Mouse (Mus musculus): ENCODE data around the gene Parp12. TPM values are rescaled to one million over a fixed set of nuclear protein-coding genes. Genes with fewer than 3 reads are reported as not detected.

Parp12 gene
- total RNA-seq, 1 experiment = 9.5 TPM

DNA sequence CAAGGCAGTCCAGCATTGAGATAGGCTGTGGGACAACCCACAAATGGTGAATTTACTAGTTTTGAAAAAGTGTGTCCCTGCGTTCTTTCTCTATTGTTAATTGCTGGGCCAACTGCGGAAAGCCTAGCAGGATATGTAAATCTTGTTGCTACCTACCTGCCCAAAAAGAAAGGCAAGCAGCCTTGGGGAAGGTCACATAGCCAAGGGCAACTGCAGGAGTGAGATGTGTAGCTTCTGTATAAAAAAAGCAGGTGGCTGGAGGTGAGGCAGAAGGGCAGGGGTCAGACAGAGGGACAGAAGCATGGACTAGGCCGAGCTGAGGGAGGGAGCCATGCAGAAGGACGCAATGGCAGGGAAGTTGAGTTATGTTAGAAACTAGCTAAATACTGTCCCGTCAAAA lies 14.4 kb upstream of the Parp12 start:
- in situ Hi-C loops (cut with MboI; ENCODE audit: low sequenced_read_pairs in 2 of 2, unreplicated experiment in 2 of 2) = no loop called here
- peaks cover 12 to 17% of the 10 kb centered on the region in 2 experiments for H3K4me1 ChIP-seq (ENCODE audit: control insufficient read depth in 2 of 2, insufficient read depth in 2 of 2, low read length in 2 of 2, poor library complexity in 1 of 2)
- no peaks in the 10 kb centered on the region for H3K9me3 ChIP-seq (ENCODE audit: control insufficient read depth, insufficient read depth, low read depth, low read length)
- TF ChIP-seq ZNF384 (IDR thresholded peaks at IDR 0.05; ENCODE audit: low read depth, low read length) (no peak), MAFK (IDR thresholded peaks at IDR 0.05; ENCODE audit: insufficient read depth, low read depth, low read length) (no peak), CHD2 (IDR thresholded peaks at IDR 0.05; ENCODE audit: low read depth, low read length) (no peak), HCFC1 (IDR thresholded peaks at IDR 0.05; ENCODE audit: borderline replicate concordance, insufficient read depth, low read length) (no peak), ZC3H11A (IDR thresholded peaks at IDR 0.05; ENCODE audit: borderline replicate concordance, low read depth, low read length) (no peak)
- peak overlapping the region; percentile 44; the same call in 1 of the 2 replicates for H3K9ac ChIP-seq (ENCODE audit: insufficient read depth, low read depth, low read length, poor library complexity, severe bottlenecking)
- peak overlapping the region; percentile 94 for H3K27ac ChIP-seq (ENCODE audit: insufficient read depth, low read depth, low read length, poor library complexity, severe bottlenecking)
- peak; percentile 33 for DNase-seq (ENCODE audit: low read depth, low spot score)
- H3K36me3 ChIP-seq (ENCODE audit: control insufficient read depth, insufficient read depth, low read length, poor library complexity, severe bottlenecking) = peaks cover 2% of the 10 kb centered on the region; the same call in 1 of the 2 replicates
- no peak overlapping the region for H3K4me3 ChIP-seq (ENCODE audit: insufficient read depth in 1 of 2, low read depth in 1 of 2, low read length in 2 of 2, poor library complexity in 1 of 2, severe bottlenecking in 1 of 2)

DNA sequence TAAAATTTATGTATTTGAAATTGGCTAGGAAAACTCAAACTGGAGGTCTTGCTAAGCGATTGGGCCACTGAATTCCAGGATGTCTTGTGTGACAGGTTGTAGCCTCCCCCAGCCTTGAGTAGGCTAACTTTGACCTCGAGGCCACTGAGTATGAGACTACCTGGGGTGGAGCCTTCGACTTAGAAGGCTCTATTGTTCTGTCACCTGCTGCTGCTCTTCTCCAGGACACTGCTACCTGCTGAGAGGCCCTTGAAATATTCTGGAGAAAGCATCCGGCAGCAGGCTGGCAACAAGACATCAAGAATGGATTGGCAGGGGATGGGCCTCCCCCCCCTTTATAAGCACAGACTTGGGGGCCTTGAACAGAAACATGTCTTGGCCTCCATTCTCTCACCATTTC lies 13.3 kb upstream of the Parp12 start:
- DNase-seq (ENCODE audit: low read depth, low spot score) = no peak
- Histone ChIP-seq H3K9me3 (ENCODE audit: control insufficient read depth, insufficient read depth, low read depth, low read length) (no peaks in the 10 kb centered on the region), H3K4me1 (ENCODE audit: control insufficient read depth in 2 of 2, insufficient read depth in 2 of 2, low read length in 2 of 2, poor library complexity in 1 of 2) (peaks cover 12 to 17% of the 10 kb centered on the region in 2 experiments), H3K27ac (ENCODE audit: insufficient read depth, low read depth, low read length, poor library complexity, severe bottlenecking) (peak overlapping the region; percentile 82; the same call in 1 of the 2 replicates), H3K9ac (ENCODE audit: insufficient read depth, low read depth, low read length, poor library complexity, severe bottlenecking) (no peak overlapping the region), H3K36me3 (ENCODE audit: control insufficient read depth, insufficient read depth, low read length, poor library complexity, severe bottlenecking) (peaks cover 2% of the 10 kb centered on the region; the same call in 1 of the 2 replicates), H3K4me3 (ENCODE audit: insufficient read depth in 1 of 2, low read depth in 1 of 2, low read length in 2 of 2, poor library complexity in 1 of 2, severe bottlenecking in 1 of 2) (no peak overlapping the region)
- no peak for TF ChIP-seq HCFC1 (IDR thresholded peaks at IDR 0.05; ENCODE audit: borderline replicate concordance, insufficient read depth, low read length)
- no peak; the same call in 1 of the 2 replicates for TF ChIP-seq CHD2 (IDR thresholded peaks at IDR 0.05; ENCODE audit: low read depth, low read length)
- in situ Hi-C loops (cut with MboI; ENCODE audit: low sequenced_read_pairs in 2 of 2, unreplicated experiment in 2 of 2) = no loop called here

DNA sequence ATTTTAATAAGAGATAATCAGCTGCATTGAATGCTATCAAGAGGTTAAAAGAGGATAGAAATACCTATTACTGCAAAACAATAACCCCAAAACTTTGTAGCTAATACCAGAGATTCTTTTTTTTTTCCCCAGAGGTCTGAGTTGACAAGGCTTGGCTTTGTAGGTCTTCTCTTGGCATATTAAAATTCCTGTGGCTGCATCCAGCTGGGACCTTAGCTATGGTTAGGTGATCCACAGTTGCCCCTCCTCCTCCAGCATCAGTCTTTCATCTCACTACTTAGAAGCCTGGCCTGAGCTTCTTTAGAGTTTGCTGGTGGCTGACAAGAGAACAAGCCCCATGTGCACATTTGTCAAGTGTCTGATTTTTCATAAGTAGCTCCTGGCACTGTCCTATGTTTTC lies 6.6 kb upstream of the Parp12 start:
- H3K9ac ChIP-seq (ENCODE audit: insufficient read depth, low read depth, low read length, poor library complexity, severe bottlenecking) = no peak overlapping the region
- H3K36me3 ChIP-seq (ENCODE audit: control insufficient read depth, insufficient read depth, low read length, poor library complexity, severe bottlenecking) = no peaks in the 10 kb centered on the region
- H3K27ac ChIP-seq (ENCODE audit: insufficient read depth, low read depth, low read length, poor library complexity, severe bottlenecking) = no peak overlapping the region
- no peak for TF ChIP-seq ZC3H11A (IDR thresholded peaks at IDR 0.05; ENCODE audit: borderline replicate concordance, low read depth, low read length)
- TF ChIP-seq CHD2 (IDR thresholded peaks at IDR 0.05; ENCODE audit: low read depth, low read length) = no peak
- no peak for TF ChIP-seq HCFC1 (IDR thresholded peaks at IDR 0.05; ENCODE audit: borderline replicate concordance, insufficient read depth, low read length)
- TF ChIP-seq MAFK (IDR thresholded peaks at IDR 0.05; ENCODE audit: insufficient read depth, low read depth, low read length) = no peak
- TF ChIP-seq ZNF384 (IDR thresholded peaks at IDR 0.05; ENCODE audit: low read depth, low read length) = no peak
- no peaks in the 10 kb centered on the region for H3K4me1 ChIP-seq (ENCODE audit: control insufficient read depth in 2 of 2, insufficient read depth in 2 of 2, low read length in 2 of 2, poor library complexity in 1 of 2)
- no peak overlapping the region for H3K4me3 ChIP-seq (ENCODE audit: insufficient read depth in 1 of 2, low read depth in 1 of 2, low read length in 2 of 2, poor library complexity in 1 of 2, severe bottlenecking in 1 of 2)
- H3K9me3 ChIP-seq (ENCODE audit: control insufficient read depth, insufficient read depth, low read depth, low read length) = no peaks in the 10 kb centered on the region
- DNase-seq (ENCODE audit: low read depth, low spot score) = no peak
- in situ Hi-C loops (cut with MboI; ENCODE audit: low sequenced_read_pairs in 2 of 2, unreplicated experiment in 2 of 2) = no loop called here

DNA sequence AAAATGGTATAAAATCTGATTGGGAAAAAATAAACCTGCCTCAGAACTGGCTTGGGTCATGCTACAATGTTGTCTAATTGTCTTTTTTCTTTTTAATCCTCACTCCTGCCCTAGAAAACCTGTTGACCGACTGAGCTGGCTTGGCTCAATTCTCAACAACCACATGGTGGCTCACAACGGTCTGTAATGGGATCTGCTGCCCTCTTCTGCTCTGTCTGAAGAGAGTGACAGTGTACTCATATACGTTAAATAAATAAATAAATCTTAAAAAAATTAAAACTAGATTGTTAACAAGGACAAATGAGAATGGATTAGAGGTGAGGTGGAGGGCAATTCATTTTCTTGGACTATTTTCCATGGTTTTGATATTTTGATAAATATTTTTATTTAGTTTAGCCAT lies 2.5 kb upstream of the Parp12 start:
- in situ Hi-C loops (cut with MboI; ENCODE audit: low sequenced_read_pairs in 2 of 2, unreplicated experiment in 2 of 2) = no loop called here
- no peak for DNase-seq (ENCODE audit: low read depth, low spot score)
- no peak overlapping the region for H3K27ac ChIP-seq (ENCODE audit: insufficient read depth, low read depth, low read length, poor library complexity, severe bottlenecking)
- no peaks in the 10 kb centered on the region for H3K36me3 ChIP-seq (ENCODE audit: control insufficient read depth, insufficient read depth, low read length, poor library complexity, severe bottlenecking)
- H3K4me1 ChIP-seq (ENCODE audit: control insufficient read depth in 2 of 2, insufficient read depth in 2 of 2, low read length in 2 of 2, poor library complexity in 1 of 2) = peaks cover 0 to 3% of the 10 kb centered on the region in 2 experiments; a peak in 1 of 4 replicates
- H3K9ac ChIP-seq (ENCODE audit: insufficient read depth, low read depth, low read length, poor library complexity, severe bottlenecking) = no peak overlapping the region
- TF ChIP-seq ZC3H11A (IDR thresholded peaks at IDR 0.05; ENCODE audit: borderline replicate concordance, low read depth, low read length) = no peak
- no peak for TF ChIP-seq CHD2 (IDR thresholded peaks at IDR 0.05; ENCODE audit: low read depth, low read length)
- TF ChIP-seq HCFC1 (IDR thresholded peaks at IDR 0.05; ENCODE audit: borderline replicate concordance, insufficient read depth, low read length) = no peak
- no peak for TF ChIP-seq MAFK (IDR thresholded peaks at IDR 0.05; ENCODE audit: insufficient read depth, low read depth, low read length)
- no peak for TF ChIP-seq ZNF384 (IDR thresholded peaks at IDR 0.05; ENCODE audit: low read depth, low read length)
- H3K9me3 ChIP-seq (ENCODE audit: control insufficient read depth, insufficient read depth, low read depth, low read length) = no peaks in the 10 kb centered on the region
- H3K4me3 ChIP-seq (ENCODE audit: insufficient read depth in 1 of 2, low read depth in 1 of 2, low read length in 2 of 2, poor library complexity in 1 of 2, severe bottlenecking in 1 of 2) = no peak overlapping the region

DNA sequence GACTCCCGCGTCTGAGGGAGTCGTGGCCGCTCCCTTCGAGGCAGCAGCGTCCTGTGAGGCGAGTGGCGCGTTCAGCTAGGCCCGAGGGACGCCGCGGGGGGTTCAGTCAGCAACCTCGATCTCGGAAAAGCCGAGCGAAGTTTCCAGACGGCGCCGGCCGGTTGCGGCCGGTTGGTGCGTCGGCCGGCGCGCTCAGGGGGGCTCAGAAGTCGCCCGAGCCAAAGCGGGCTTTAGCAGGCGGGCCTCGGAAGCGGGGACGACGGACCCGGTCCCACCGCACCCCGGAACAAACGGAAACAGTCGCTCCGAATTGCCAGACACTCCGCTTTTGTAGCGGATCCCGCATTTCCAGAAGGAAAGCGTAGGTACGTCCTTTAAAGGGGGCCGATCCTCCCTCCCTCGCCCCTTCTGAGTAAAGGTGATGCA lies 320 bp upstream of the Parp12 start:
- Histone ChIP-seq H3K9ac (ENCODE audit: insufficient read depth, low read depth, low read length, poor library complexity, severe bottlenecking) (peak overlapping the region; percentile 56), H3K4me3 (ENCODE audit: insufficient read depth in 1 of 2, low read depth in 1 of 2, low read length in 2 of 2, poor library complexity in 1 of 2, severe bottlenecking in 1 of 2) (peak overlapping the region; percentile 65 to 72), H3K4me1 (ENCODE audit: control insufficient read depth in 2 of 2, insufficient read depth in 2 of 2, low read length in 2 of 2, poor library complexity in 1 of 2) (peaks cover 0 to 3% of the 10 kb centered on the region in 2 experiments; a peak in 1 of 4 replicates), H3K27ac (ENCODE audit: insufficient read depth, low read depth, low read length, poor library complexity, severe bottlenecking) (no peak overlapping the region), H3K9me3 (ENCODE audit: control insufficient read depth, insufficient read depth, low read depth, low read length) (no peaks in the 10 kb centered on the region), H3K36me3 (ENCODE audit: control insufficient read depth, insufficient read depth, low read length, poor library complexity, severe bottlenecking) (no peaks in the 10 kb centered on the region)
- DNase-seq (ENCODE audit: low read depth, low spot score) = peak; percentile 20
- TF ChIP-seq HCFC1 (IDR thresholded peaks at IDR 0.05; ENCODE audit: borderline replicate concordance, insufficient read depth, low read length) = peak; percentile 23; the same call in 1 of the 2 replicates
- no peak for TF ChIP-seq MAFK (IDR thresholded peaks at IDR 0.05; ENCODE audit: insufficient read depth, low read depth, low read length)
- in situ Hi-C loops (cut with MboI; ENCODE audit: low sequenced_read_pairs in 2 of 2, unreplicated experiment in 2 of 2) = no loop called here

Measured in ES-E14 (cell line).